Mouse (Mus musculus) heart, embryonic 12.5 days (tissue): ENCODE measurements around the gene Stra8. TPM values are rescaled to one million over a fixed set of nuclear protein-coding genes. Genes with fewer than 3 reads are reported as not detected.

Experiments used
- ATAC-seq: fragments of 200-750 bp; cut with Nextera tagmentation; 2 replicates; pipeline ENCODE4 v1.8.0; 2017; ENCODE audit warnings: moderate TSS enrichment, moderate library complexity; ENCODE audit not compliant: insufficient number of reproducible peaks, low FRiP score
- H3K27ac ChIP-seq: fragments of 300-500 bp; sonication (generic); 2 replicates; pipeline ENCODE4 v1.5.1; 2016; ENCODE audit warnings: mild to moderate bottlenecking, moderate library complexity; ENCODE audit not compliant: poor library complexity, severe bottlenecking
- H3K27me3 ChIP-seq: fragments of 300-500 bp; sonication (generic); replicated peaks from 2 replicates; pipeline ENCODE4 v1.6.1; 2016; ENCODE audit warnings: mild to moderate bottlenecking, moderate library complexity
- H3K36me3 ChIP-seq: fragments of 300-500 bp; sonication (generic); 2 replicates; pipeline ENCODE4 v1.6.1; 2016; ENCODE audit warnings: mild to moderate bottlenecking, moderate library complexity
- H3K4me1 ChIP-seq: fragments of 300-500 bp; sonication (generic); replicated peaks from 2 replicates; pipeline ENCODE4 v1.6.1; 2016; ENCODE audit warnings: mild to moderate bottlenecking
- H3K4me2 ChIP-seq: fragments of 300-500 bp; sonication (generic); 2 replicates; pipeline ENCODE4 v1.6.1; 2016; ENCODE audit warnings: mild to moderate bottlenecking, moderate library complexity
- H3K4me3 ChIP-seq: fragments of 300-500 bp; sonication (generic); 2 replicates; pipeline ENCODE4 v1.5.1; 2016; ENCODE audit warnings: mild to moderate bottlenecking
- H3K9ac ChIP-seq: fragments of 300-500 bp; sonication (generic); 2 replicates; pipeline ENCODE4 v1.6.1; 2016; ENCODE audit warnings: mild to moderate bottlenecking, moderate library complexity
- H3K9me3 ChIP-seq: fragments of 300-500 bp; sonication (generic); replicated peaks from 2 replicates; pipeline ENCODE4 v1.6.1; 2016; ENCODE audit warnings: mild to moderate bottlenecking, moderate library complexity
- WGBS: fragments of 180-500 bp; shearing (Covaris S2); methylation state at CpG from one replicate; pipeline ENCODE4 v1.1.7; 2016; 5-methylcytosine and 5-hydroxymethylcytosine counted together
- polyA plus RNA-seq: library from polyadenylated mRNA; unstranded; fragments of >200 nt; fragmentation: Nextera tagmentation; extraction: Ambion mirVana; gene quantifications from 2 replicates; pipeline ENCODE4 v1.2.1, GENCODE M21; 2016

Gene Stra8
- not detected in 2 replicates for polyA plus RNA-seq

GRCm38 (mm10) chr6:34919956-34920355, at the start of gene Stra8:
Gene Stra8 (plus strand): TSS chr6:34920163.
- Histone ChIP-seq H3K4me3 (no peak within 1 kb of the TSS), H3K36me3 (no peaks in the 10 kb centered on the region), H3K4me1 (peaks cover 13% of the 10 kb centered on the region; the same call in 1 of the 2 replicates), H3K9me3 (no peaks in the 10 kb centered on the region), H3K9ac (no peak within 1 kb of the TSS), H3K27me3 (no peaks in the 10 kb centered on the region), H3K27ac (no peak within 1 kb of the TSS), H3K4me2 (no peak within 1 kb of the TSS)
- 44% methylated on average over 10 of the region's 10 CpGs for WGBS
- ATAC-seq = no peak

- no peak for ATAC-seq
- Histone ChIP-seq H3K9me3 (no peaks in the 10 kb centered on the region), H3K4me1 (peaks cover 57% of the 10 kb centered on the region), H3K4me3 (no peak overlapping the region), H3K4me2 (no peak overlapping the region), H3K36me3 (0 out of 2 replicates have a peak, but pooled peaks cover 3% of the 10 kb centered on the region), H3K27ac (no peak overlapping the region), H3K9ac (no peak overlapping the region), H3K27me3 (no peaks in the 10 kb centered on the region)
- WGBS = 74% methylated on average over 5 of the region's 5 CpGs
Observed at GRCm38 (mm10) chr6:34870724-34871123, 49.2 kb upstream of the Stra8 start.

- H3K27ac ChIP-seq = no peak overlapping the region
- 84% methylated on average over 7 of the region's 7 CpGs for WGBS
- H3K4me3 ChIP-seq = no peak overlapping the region
- no peak for ATAC-seq
- no peaks in the 10 kb centered on the region for H3K27me3 ChIP-seq
- H3K9me3 ChIP-seq = no peaks in the 10 kb centered on the region
- H3K4me1 ChIP-seq = peaks cover 61% of the 10 kb centered on the region
- 0 out of 2 replicates have a peak, but pooled peaks cover 3% of the 10 kb centered on the region for H3K36me3 ChIP-seq
- no peak overlapping the region for H3K9ac ChIP-seq
- H3K4me2 ChIP-seq = no peak overlapping the region
Observed at GRCm38 (mm10) chr6:34871929-34872328, 48.0 kb upstream of the Stra8 start.

- Histone ChIP-seq H3K9ac (no peak overlapping the region), H3K9me3 (no peaks in the 10 kb centered on the region), H3K4me2 (no peak overlapping the region), H3K4me3 (no peak overlapping the region), H3K27me3 (no peaks in the 10 kb centered on the region), H3K36me3 (0 out of 2 replicates have a peak, but pooled peaks cover 3% of the 10 kb centered on the region), H3K27ac (no peak overlapping the region), H3K4me1 (peaks cover 62% of the 10 kb centered on the region)
- WGBS = 82% methylated on average over 10 of the region's 10 CpGs
- no peak for ATAC-seq
Observed at GRCm38 (mm10) chr6:34872871-34873270, 47.1 kb upstream of the Stra8 start.

- H3K36me3 ChIP-seq = peaks cover 8% of the 10 kb centered on the region
- H3K4me3 ChIP-seq = no peak overlapping the region
- peaks cover 58% of the 10 kb centered on the region for H3K4me1 ChIP-seq
- peak overlapping the region; percentile 59 for H3K9ac ChIP-seq
- H3K9me3 ChIP-seq = no peaks in the 10 kb centered on the region
- peak overlapping the region; percentile 93 for H3K27ac ChIP-seq
- peak overlapping the region; percentile 29 for H3K4me2 ChIP-seq
- H3K27me3 ChIP-seq = no peaks in the 10 kb centered on the region
- no peak; the same call in 1 of the 2 replicates for ATAC-seq
- WGBS = 29% methylated on average over 21 of the region's 21 CpGs
Observed at GRCm38 (mm10) chr6:34874101-34874921, 45.7 kb upstream of the Stra8 start.

GRCm38 (mm10) chr6:34875268-34875761, 44.6 kb upstream of the Stra8 start:
- Histone ChIP-seq H3K4me2 (0 out of 2 replicates have a peak overlapping the region, but pooled peaks have one; percentile 68), H3K4me3 (no peak overlapping the region), H3K27me3 (no peaks in the 10 kb centered on the region), H3K9me3 (no peaks in the 10 kb centered on the region), H3K27ac (peak overlapping the region; percentile 93), H3K9ac (peak overlapping the region; percentile 88; the same call in 1 of the 2 replicates), H3K36me3 (peaks cover 18% of the 10 kb centered on the region), H3K4me1 (peaks cover 48% of the 10 kb centered on the region)
- 78% methylated on average over 15 of the region's 15 CpGs for WGBS
- no peak for ATAC-seq

- peak overlapping the region; percentile 68 for H3K4me2 ChIP-seq
- H3K9ac ChIP-seq = peak overlapping the region; percentile 88
- H3K27ac ChIP-seq = peak overlapping the region; percentile 93
- ATAC-seq = peak; percentile 28; the same call in 1 of the 2 replicates
- 24% methylated on average over 12 of the region's 12 CpGs for WGBS
- peaks cover 45% of the 10 kb centered on the region for H3K4me1 ChIP-seq
- 0 out of 2 replicates have a peak overlapping the region, but pooled peaks have one; percentile 73 for H3K4me3 ChIP-seq
- no peaks in the 10 kb centered on the region for H3K9me3 ChIP-seq
- peaks cover 27% of the 10 kb centered on the region for H3K36me3 ChIP-seq
- H3K27me3 ChIP-seq = no peaks in the 10 kb centered on the region
Observed at GRCm38 (mm10) chr6:34875966-34876834, 43.8 kb upstream of the Stra8 start.

GRCm38 (mm10) chr6:34876835-34877156, 43.2 kb upstream of the Stra8 start:
- Histone ChIP-seq H3K4me3 (peak overlapping the region; percentile 73), H3K27me3 (no peaks in the 10 kb centered on the region), H3K27ac (peak overlapping the region; percentile 93), H3K4me1 (peaks cover 45% of the 10 kb centered on the region), H3K4me2 (peak overlapping the region; percentile 68), H3K9me3 (no peaks in the 10 kb centered on the region), H3K36me3 (peaks cover 30% of the 10 kb centered on the region), H3K9ac (peak overlapping the region; percentile 88)
- 24% methylated on average over 2 of the region's 2 CpGs for WGBS
- peak; percentile 63; the same call in 1 of the 2 replicates for ATAC-seq

- WGBS = under 1% methylated on average over 55 of the region's 56 CpGs
- peaks cover 38% of the 10 kb centered on the region for H3K36me3 ChIP-seq
- no peaks in the 10 kb centered on the region for H3K27me3 ChIP-seq
- peak within 1 kb of the TSS; percentile 73 for H3K4me3 ChIP-seq
- H3K27ac ChIP-seq = peak within 1 kb of the TSS; percentile 93
- H3K4me2 ChIP-seq = peak within 1 kb of the TSS; percentile 68
- peak within 1 kb of the TSS; percentile 88 for H3K9ac ChIP-seq
- ATAC-seq = peak; percentile 89
- peaks cover 45% of the 10 kb centered on the region for H3K4me1 ChIP-seq
- H3K9me3 ChIP-seq = no peaks in the 10 kb centered on the region
Observed at GRCm38 (mm10) chr6:34877509-34878321, 42.2 kb upstream of the Stra8 start, which contains the start of gene Cyren. Gene Cyren (minus strand): TSS chr6:34878060.

GRCm38 (mm10) chr6:34879101-34879740, 40.7 kb upstream of the Stra8 start:
- no peak for ATAC-seq
- Histone ChIP-seq H3K4me2 (no peak overlapping the region), H3K4me3 (no peak overlapping the region), H3K9me3 (no peaks in the 10 kb centered on the region), H3K36me3 (peaks cover 48% of the 10 kb centered on the region), H3K27me3 (no peaks in the 10 kb centered on the region), H3K9ac (no peak overlapping the region), H3K4me1 (peaks cover 39% of the 10 kb centered on the region), H3K27ac (no peak overlapping the region)
- 88% methylated on average over 16 of the region's 16 CpGs for WGBS
